Mouse (Mus musculus): ENCODE results near the gene Palld.

DNA sequence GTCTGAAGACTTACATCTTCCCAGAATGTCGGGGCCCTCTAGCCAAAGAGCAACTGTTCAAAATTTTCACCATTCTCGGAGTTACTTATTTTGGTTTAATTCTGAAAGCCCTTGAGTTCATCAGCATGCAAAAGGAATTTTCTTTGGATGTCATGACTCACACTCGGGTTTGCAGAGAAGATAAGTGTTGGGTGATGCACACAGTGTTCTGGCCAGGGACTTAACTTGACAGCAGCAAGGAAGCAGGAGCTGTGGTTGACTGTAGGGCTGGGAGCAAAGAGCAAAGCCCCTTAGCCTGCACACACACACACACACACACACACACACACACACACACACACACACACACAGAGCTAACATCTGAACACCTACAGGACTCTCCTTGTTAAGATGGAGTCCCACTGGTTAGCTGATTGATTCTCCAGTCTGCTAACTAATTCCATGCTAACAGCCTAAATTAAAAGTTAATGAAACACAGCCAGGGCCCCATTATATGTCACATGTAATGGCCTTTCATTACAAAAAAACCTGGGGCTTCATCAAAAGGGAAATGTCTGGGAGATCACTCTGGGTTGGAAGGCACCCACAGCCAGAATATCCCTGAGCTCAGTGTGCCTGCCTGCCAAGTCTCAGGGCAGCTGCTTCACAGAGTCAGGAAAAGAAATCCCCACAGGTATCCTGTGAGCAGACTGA lies 273.4 kb downstream of the Palld start:
- TF ChIP-seq GATA1 (IDR thresholded peaks at IDR 0.05; ENCODE audit: low read length) = no peak
- no peak for TF ChIP-seq TAL1 (IDR thresholded peaks at IDR 0.05; ENCODE audit: low read length)
